Mouse (Mus musculus) myocyte (in vitro differentiated cells): ENCODE data around the gene Zfp600. TPM values are rescaled to one million over a fixed set of nuclear protein-coding genes. Genes with fewer than 3 reads are reported as not detected.
"Not testable (repeated sequence)": the region's sequence is repeated elsewhere in the genome, so short reads cannot be mapped to it uniquely, and the experiment has no call there.

Source experiments
- H3K27me3 ChIP-seq: one replicate; pipeline ENCODE4 v1.6.1; 2011; ENCODE audit not compliant: control insufficient read depth, insufficient read depth, insufficient read length
- H3K36me3 ChIP-seq: one replicate; pipeline ENCODE4 v1.6.1; 2011; ENCODE audit not compliant: control insufficient read depth, insufficient read depth
- H3K4me2 ChIP-seq: one replicate; pipeline ENCODE4 v1.6.1; 2011; ENCODE audit warnings: low read depth, control low read depth
- H3K4me3 ChIP-seq: one replicate; pipeline ENCODE4 v1.5.1; 2011; ENCODE audit warnings: mild to moderate bottlenecking, control low read depth, moderate library complexity
- H3K79me2 ChIP-seq: one replicate; pipeline ENCODE4 v1.6.1; 2011; ENCODE audit not compliant: control insufficient read depth, insufficient read depth
- H3ac ChIP-seq: one replicate; pipeline ENCODE4 v1.6.1; 2011; ENCODE audit not compliant: control insufficient read depth, insufficient read length
- polyA plus RNA-seq: library from polyadenylated mRNA; unstranded; fragments of >200 nt; fragmentation: generic; extraction: Trizol; gene quantifications from one replicate; pipeline ENCODE4 v1.2.1, GENCODE M21; 2012; ENCODE audit warnings: missing spikeins

Gene Zfp600
- polyA plus RNA-seq: 0.17 TPM

DNA sequence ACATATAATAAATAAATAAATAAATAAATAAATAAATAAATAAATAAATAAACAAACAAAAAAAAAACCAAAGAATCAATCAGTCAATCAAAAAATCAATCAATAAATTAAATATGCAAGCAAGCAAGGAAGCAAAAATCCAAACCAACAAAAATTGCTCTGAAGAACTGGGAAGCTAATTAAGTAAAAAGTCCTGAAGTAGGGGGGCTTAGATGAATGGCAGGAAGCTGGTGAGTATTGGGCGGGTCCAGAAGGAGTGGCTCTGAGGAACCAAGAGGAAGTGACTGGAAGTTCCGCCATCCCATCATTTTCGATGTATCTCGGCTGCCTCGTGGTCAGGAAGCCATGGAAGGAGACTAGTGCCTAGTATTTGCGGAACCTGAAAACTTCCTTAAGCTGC, at the start of gene Zfp600:
Gene Zfp600, plus strand, starts transcription at position 301 of the 400 bp plus-strand sequence.
- not testable (repeated sequence) for H3K4me2 ChIP-seq, H3K79me2 ChIP-seq

DNA sequence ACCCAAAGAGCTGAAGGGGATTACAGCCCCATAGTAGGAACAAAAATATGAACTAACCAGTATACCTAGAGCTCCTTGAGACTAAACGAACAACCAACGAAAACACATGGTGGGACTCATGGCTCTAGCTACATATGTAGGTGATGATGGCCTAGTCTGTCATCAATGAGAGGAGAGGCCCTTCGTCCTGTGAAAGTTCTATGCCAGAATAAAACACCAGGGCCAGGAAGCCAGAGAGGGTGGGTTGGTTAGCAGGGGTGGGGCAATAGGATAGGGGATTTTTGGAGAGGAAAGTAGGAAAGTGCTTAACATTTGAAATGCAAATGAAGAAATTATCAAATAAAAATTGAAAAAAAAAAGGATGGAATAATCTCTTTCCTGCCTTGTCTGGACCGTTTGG, 6.3 kb downstream of the Zfp600 start:
- H3K36me3 ChIP-seq, H3K4me3 ChIP-seq, H3ac ChIP-seq, H3K79me2 ChIP-seq, H3K27me3 ChIP-seq, H3K4me2 ChIP-seq: not testable (repeated sequence)

More for the DNA sequence above, at the start of gene Zfp600:
- not testable (repeated sequence) for H3K4me3 ChIP-seq, H3K27me3 ChIP-seq, H3ac ChIP-seq, H3K36me3 ChIP-seq

DNA sequence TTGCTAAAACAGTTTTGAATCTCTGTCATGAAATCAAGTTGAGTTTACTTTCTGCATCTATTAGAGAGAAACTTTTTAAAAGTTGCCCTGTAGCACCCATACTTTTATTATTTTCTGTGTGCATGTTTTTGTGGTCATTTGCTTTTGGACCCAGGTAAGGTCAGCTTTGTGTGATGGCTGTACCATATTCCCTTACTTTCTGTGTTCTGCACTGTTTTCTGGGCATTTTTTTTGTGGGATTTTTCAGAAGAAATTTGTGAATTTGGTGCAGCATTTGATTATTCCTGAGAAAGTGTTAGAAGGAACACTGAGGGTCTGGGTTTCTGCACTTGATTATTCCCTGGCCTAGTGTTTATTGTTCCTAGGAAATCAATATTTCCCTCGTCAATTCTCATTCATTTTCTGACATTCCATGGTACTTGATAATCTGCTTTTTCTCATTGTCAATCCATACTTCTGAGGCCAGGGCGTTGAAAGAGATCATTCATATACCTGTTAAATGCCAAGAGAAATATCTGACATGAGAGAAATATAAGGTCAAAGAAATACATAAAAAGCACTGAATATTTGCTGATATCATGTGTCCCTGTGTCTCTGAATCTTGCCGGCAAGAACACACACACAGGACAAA, 10.7 kb downstream of the Zfp600 start:
- H3ac ChIP-seq, H3K79me2 ChIP-seq, H3K36me3 ChIP-seq, H3K4me3 ChIP-seq, H3K4me2 ChIP-seq, H3K27me3 ChIP-seq: not testable (repeated sequence)

DNA sequence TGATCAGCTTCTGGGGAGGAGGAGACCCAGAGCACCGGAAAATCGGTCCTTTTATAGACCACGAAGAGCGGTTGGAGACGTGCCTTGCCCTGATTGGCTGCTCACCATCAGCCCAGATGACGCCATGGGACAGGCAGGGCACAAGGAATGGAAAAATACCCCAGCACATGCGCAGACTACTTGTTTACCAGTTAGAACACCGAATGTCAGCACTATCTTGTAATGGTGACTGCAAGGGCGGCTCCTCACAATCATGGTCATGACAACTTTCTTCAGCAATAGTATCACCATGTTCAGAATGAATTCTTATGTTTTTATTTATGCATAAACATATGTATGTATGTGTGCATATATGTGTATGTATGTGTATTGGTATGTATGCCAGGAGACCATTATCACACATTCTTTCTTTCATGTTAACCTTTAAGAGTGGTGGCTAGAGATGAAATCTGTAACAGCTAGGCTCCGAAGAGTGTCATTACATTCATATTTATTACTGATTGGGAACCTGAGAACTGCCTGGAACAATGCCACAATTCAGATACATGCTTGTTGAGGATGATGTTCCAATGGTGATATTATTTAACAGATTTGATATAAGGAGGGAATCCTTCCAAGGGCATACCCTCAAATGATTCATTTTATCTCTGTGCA, 11.4 kb downstream of the Zfp600 start:
- not testable (repeated sequence) for H3K4me2 ChIP-seq, H3K36me3 ChIP-seq, H3ac ChIP-seq, H3K27me3 ChIP-seq, H3K79me2 ChIP-seq, H3K4me3 ChIP-seq

DNA sequence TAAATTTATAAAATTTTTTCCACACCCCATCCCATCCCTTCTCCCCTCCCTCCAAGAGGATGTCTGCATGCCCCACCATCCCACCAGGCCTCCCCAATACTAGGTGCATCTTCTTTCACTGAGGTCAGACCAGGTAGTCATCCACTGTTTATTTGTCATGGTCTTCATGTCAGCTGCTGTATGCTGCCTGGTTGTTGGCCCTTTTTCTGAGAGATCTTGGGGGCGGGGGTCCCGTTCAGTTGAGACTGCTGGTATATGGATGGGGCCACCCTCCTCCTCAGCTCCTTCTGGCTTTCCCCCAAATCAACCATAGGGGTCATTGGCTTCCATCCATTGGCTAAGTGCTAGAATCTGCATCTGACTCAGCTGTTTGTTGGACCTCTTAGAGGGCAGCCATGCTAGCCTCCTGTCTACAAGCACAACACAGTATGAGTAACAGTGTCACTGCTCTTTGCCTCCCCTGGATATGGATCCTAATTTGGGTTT, 12.1 kb downstream of the Zfp600 start:
- H3K36me3 ChIP-seq, H3K4me3 ChIP-seq, H3K79me2 ChIP-seq, H3ac ChIP-seq, H3K27me3 ChIP-seq, H3K4me2 ChIP-seq: not testable (repeated sequence)

DNA sequence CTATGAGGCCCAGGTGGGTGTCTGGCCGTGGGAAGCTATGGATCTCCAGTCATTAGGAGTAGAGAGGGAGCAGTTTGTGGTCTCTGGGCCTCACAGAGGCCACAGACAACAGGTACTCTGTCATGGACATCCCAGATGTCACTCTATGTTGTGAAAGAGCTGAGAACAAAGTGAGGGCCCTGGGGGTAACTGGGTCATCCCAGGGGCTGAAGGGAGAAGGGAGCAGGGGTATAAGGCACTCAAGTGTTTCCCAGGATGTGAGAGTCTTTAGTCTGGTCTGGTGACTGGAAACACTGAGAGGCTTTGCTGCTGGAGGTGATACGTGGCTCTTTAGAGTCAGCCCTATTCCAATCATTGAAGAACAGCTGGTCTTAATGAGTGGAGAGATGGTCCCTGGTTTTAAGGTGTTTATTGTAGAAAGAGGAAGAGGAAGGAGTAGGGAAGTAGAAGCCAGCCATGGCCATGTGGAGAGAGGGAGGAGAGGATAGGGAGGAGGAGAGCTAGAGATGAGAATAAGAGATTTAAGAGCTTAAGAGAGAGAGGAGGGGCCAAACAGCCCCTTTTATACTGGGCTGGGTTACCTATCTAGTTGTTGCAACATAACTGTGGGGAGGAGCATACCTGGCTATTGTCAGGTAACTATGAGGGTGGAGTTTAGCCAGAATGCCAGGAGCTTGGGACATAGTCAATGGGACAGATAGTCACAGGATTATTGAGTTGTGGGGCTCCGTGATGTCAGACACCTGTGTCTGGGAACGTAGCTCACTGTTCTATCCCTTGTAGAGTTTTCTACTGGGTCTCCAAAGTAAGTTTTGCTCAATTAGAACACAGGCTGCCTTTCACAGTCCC, 17.0 kb downstream of the Zfp600 start:
- H3K27me3 ChIP-seq, H3K36me3 ChIP-seq, H3K4me2 ChIP-seq, H3ac ChIP-seq, H3K4me3 ChIP-seq, H3K79me2 ChIP-seq: not testable (repeated sequence)

DNA sequence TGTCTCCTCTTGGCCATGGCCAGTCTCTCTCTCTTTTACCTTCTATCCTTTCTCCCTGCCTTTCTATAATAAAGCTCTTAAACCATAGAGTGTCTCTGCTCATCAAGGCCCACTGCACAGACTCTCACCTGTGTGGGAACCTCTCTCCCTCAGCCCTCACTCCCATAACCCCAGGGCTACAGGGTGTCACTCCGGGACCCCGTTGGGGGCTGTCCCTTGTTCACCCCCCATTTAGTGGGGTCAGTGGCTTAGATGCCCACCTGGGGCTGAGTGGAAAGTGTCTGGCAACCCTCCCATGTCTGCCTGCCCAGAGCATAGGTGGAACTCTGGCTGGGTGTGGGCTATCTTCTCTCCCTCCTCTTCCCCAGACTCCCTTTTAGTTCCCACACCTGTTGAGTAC, 47.7 kb downstream of the Zfp600 start:
- not testable (repeated sequence) for H3K79me2 ChIP-seq, H3K36me3 ChIP-seq, H3K4me3 ChIP-seq, H3ac ChIP-seq, H3K27me3 ChIP-seq, H3K4me2 ChIP-seq

DNA sequence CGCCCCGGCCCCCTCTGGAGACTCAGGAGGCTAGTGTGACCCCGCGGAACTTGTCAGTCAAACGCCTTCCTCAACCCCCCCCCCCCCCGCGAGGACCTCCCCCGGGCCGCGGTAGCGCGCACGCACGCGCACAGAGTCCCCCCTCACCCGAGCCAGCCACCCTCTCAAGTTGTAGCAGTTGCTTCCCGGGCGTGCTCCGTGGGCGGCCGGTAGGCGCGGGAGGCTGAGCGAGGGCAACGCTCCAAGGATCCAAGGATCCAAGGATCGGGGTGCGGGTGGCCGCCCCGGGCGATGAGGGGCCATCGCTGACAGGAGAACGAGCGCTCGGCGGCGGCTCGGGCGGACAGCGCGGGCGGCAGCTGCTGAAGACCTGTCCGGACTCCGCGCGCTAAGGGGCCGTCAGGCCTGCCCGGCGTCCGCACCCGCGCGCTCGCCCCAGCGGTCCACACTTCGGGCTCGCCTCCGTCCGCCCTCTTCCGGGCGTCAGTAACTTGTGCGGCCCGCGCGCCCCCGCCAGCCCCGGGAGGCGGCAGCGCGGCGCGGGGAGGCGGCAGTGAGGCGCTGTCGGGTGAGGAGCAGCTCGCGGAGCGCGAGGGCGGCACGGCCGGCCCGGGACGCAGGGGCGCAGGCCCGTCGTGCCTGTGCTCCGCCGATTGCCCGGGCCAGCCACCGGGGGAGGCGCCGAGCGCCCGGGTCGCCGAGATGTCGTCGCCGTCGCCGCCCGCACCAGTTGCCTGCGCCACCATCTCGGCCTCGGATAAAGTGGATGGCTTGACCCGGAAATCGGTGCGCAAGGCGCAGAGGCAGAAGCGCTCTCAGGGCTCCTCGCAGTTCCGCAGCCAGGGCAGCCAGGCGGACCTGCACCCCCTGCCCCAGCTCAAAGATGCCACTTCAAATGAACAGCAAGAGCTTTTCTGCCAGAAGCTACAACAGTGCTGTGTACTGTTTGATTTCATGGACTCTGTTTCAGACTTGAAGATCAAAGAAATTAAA, 82.9 kb downstream of the Zfp600 start:
- not testable (repeated sequence) for H3ac ChIP-seq, H3K4me2 ChIP-seq, H3K4me3 ChIP-seq

DNA sequence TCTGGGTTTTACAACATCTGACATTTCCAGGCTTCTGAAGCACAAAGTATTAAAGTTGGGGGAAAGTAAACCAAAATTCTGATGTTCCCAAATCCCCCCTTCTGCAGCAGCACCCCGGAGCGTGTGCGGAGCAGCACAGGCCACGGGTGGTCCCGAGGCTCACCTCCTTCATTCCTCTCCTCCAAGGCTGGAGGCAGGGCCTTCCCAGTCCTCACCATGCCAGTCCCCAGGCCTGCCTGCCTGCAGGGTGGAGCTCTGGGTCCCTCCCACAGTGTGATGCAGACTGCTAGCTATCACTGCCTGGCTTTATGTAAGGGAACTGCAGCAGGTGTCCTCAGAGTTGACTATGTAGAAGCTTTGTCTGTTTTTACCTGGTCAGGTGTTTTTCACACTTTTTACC, 85.5 kb downstream of the Zfp600 start:
- H3K4me3 ChIP-seq, H3K27me3 ChIP-seq, H3K36me3 ChIP-seq, H3K79me2 ChIP-seq, H3ac ChIP-seq, H3K4me2 ChIP-seq: not testable (repeated sequence)

More for the DNA sequence above, 82.9 kb downstream of the Zfp600 start:
- not testable (repeated sequence) for H3K27me3 ChIP-seq, H3K36me3 ChIP-seq, H3K79me2 ChIP-seq
